Mouse (Mus musculus) liver, embryonic 14.5 days (tissue): Measurements from ENCODE around the gene Tmc8.

Experiments used
- CTCF ChIP-seq: IDR thresholded peaks from 2 replicates; pipeline ENCODE4 v1.5.1; 2016; ENCODE audit warnings: antibody characterized with exemption, low read depth, control low read depth
- EP300 ChIP-seq: IDR thresholded peaks from 2 replicates; pipeline ENCODE4 v1.6.1; 2016; ENCODE audit warnings: antibody characterized with exemption, low read depth

- TF ChIP-seq CTCF (no peak), EP300 (no peak)
These were observed 21.4 kb downstream of the Tmc8 start for GRCm38 (mm10) chr11:117803166-117803688.
